Mouse (Mus musculus) limb, embryonic 14.5 days (tissue): ENCODE results near the gene Rabgap1l. TPM values are rescaled to one million over a fixed set of nuclear protein-coding genes. Genes with fewer than 3 reads are reported as not detected.

Experiments
- ATAC-seq: fragments of 200-750 bp; cut with Nextera tagmentation; 2 replicates; pipeline ENCODE4 v1.8.0; 2017; ENCODE audit warnings: low read depth, moderate number of reproducible peaks, moderate TSS enrichment; ENCODE audit not compliant: low FRiP score
- DNase-seq: peaks from one replicate; pipeline ENCODE4 v3.0.0-alpha.2; 2015; ENCODE audit warnings: low spot score
- H3K27ac ChIP-seq: fragments of 300-500 bp; sonication (generic); replicated peaks from 2 replicates; pipeline ENCODE4 v1.5.1; 2014; ENCODE audit warnings: low read depth, mild to moderate bottlenecking, low read length, moderate library complexity, mixed read lengths
- H3K27me3 ChIP-seq: fragments of 300-500 bp; sonication (generic); 2 replicates; pipeline ENCODE4 v1.6.1; 2014; ENCODE audit warnings: low read length, mixed read lengths; ENCODE audit not compliant: control insufficient read depth, insufficient read depth
- H3K36me3 ChIP-seq: fragments of 300-500 bp; sonication (generic); 2 replicates; pipeline ENCODE4 v1.6.1; 2014; ENCODE audit warnings: mild to moderate bottlenecking, low read length, moderate library complexity, mixed read lengths; ENCODE audit not compliant: control insufficient read depth, insufficient read depth
- H3K4me1 ChIP-seq: fragments of 300-500 bp; sonication (generic); 2 replicates; pipeline ENCODE4 v1.6.1; 2014; ENCODE audit warnings: antibody characterized with exemption, low read length, mixed read lengths; ENCODE audit not compliant: control insufficient read depth, insufficient read depth
- H3K4me2 ChIP-seq: fragments of 300-500 bp; sonication (generic); replicated peaks from 2 replicates; pipeline ENCODE4 v1.6.1; 2014; ENCODE audit warnings: low read depth, mild to moderate bottlenecking, low read length, moderate library complexity; ENCODE audit not compliant: severe bottlenecking
- H3K4me3 ChIP-seq: fragments of 300-500 bp; sonication (generic); replicated peaks from 2 replicates; pipeline ENCODE4 v1.5.1; 2014; ENCODE audit warnings: low read length
- H3K9ac ChIP-seq: fragments of 300-500 bp; sonication (generic); 2 replicates; pipeline ENCODE4 v1.6.1; 2014; ENCODE audit warnings: mild to moderate bottlenecking, low read depth, low read length, moderate library complexity; ENCODE audit not compliant: severe bottlenecking
- H3K9me3 ChIP-seq: fragments of 300-500 bp; sonication (generic); 2 replicates; pipeline ENCODE4 v1.6.1; 2016; ENCODE audit warnings: low read length; ENCODE audit not compliant: control insufficient read depth
- POLR2A ChIP-seq: fragments of 200-500 bp; IDR thresholded peaks from 2 replicates; pipeline ENCODE4 v1.8.0; 2012; ENCODE audit warnings: inconsistent platforms, mild to moderate bottlenecking, moderate library complexity, borderline replicate concordance; ENCODE audit not compliant: insufficient read depth, insufficient read length; ENCODE audit errors: extremely low read depth
- WGBS: fragments of 180-500 bp; shearing (Covaris S2); extraction: QIAGEN DNeasy Blood & Tissue Kit; methylation state at CpG from one replicate; pipeline ENCODE4 v1.1.7; 2014; 5-methylcytosine and 5-hydroxymethylcytosine counted together
- polyA plus RNA-seq, 2 experiments: library from polyadenylated mRNA; depleted of rRNA in 1 of 2; stranded (reverse) in 1 of 2; unstranded in 1 of 2; fragments of >200 nt; fragmentation: Nextera tagmentation in 1 of 2; extraction: Ambion mirVana in 1 of 2; gene quantifications; 2 replicates each; pipeline versions ENCODE4 v1.2.1 to v1.2.3; 2012 to 2014

The Rabgap1l gene
- polyA plus RNA-seq, 2 experiments: 13.3 to 19.3 TPM

GRCm38 (mm10) chr1:160261849-160262248, 531.2 kb downstream of the Rabgap1l start:
- WGBS: 67% methylated on average over 2 of the region's 2 CpGs
- ATAC-seq (no peak), DNase-seq (no peak)
- Histone ChIP-seq H3K4me1 (peaks cover 3% of the 10 kb centered on the region; the same call in 1 of the 2 replicates), H3K4me2 (no peak overlapping the region), H3K9me3 (no peaks in the 10 kb centered on the region), H3K27ac (no peak overlapping the region), H3K36me3 (no peaks in the 10 kb centered on the region), H3K9ac (no peak overlapping the region), H3K4me3 (no peak overlapping the region), H3K27me3 (no peaks in the 10 kb centered on the region)
- TF ChIP-seq POLR2A: no peak

GRCm38 (mm10) chr1:160260605-160261004, 532.4 kb downstream of the Rabgap1l start:
- no peak overlapping the region for H3K4me2 ChIP-seq
- H3K4me3 ChIP-seq: no peak overlapping the region
- H3K27me3 ChIP-seq: no peaks in the 10 kb centered on the region
- WGBS: 79% methylated on average over 4 of the region's 4 CpGs
- no peak overlapping the region for H3K9ac ChIP-seq
- H3K27ac ChIP-seq: no peak overlapping the region
- H3K36me3 ChIP-seq: no peaks in the 10 kb centered on the region
- no peak for TF ChIP-seq POLR2A
- peaks cover 3% of the 10 kb centered on the region; the same call in 1 of the 2 replicates for H3K4me1 ChIP-seq
- H3K9me3 ChIP-seq: no peaks in the 10 kb centered on the region
- DNase-seq (no peak), ATAC-seq (no peak)

- no peak for ATAC-seq
- no peaks in the 10 kb centered on the region for H3K27me3 ChIP-seq
- H3K36me3 ChIP-seq: no peaks in the 10 kb centered on the region
- peaks cover 3% of the 10 kb centered on the region; the same call in 1 of the 2 replicates for H3K4me1 ChIP-seq
- TF ChIP-seq POLR2A: no peak
- H3K4me3 ChIP-seq: no peak overlapping the region
- 41% methylated on average over 7 of the region's 7 CpGs for WGBS
- no peaks in the 10 kb centered on the region for H3K9me3 ChIP-seq
- peak; percentile 37 for DNase-seq
- no peak overlapping the region for H3K27ac ChIP-seq
- no peak overlapping the region for H3K4me2 ChIP-seq
- H3K9ac ChIP-seq: no peak overlapping the region
These were observed 533.1 kb downstream of the Rabgap1l start for GRCm38 (mm10) chr1:160259884-160260283.

- Histone ChIP-seq H3K27me3 (no peaks in the 10 kb centered on the region), H3K9ac (no peak overlapping the region), H3K36me3 (no peaks in the 10 kb centered on the region), H3K4me1 (0 out of 2 replicates have a peak, but pooled peaks cover 9% of the 10 kb centered on the region), H3K9me3 (no peaks in the 10 kb centered on the region), H3K4me3 (no peak overlapping the region), H3K27ac (no peak overlapping the region), H3K4me2 (no peak overlapping the region)
- no peak for TF ChIP-seq POLR2A
- WGBS: 84% methylated on average over 2 of the region's 2 CpGs
- no peak for ATAC-seq
- DNase-seq: no peak
These were observed 539.9 kb downstream of the Rabgap1l start for GRCm38 (mm10) chr1:160253108-160253507.

- Histone ChIP-seq H3K4me3 (no peak overlapping the region), H3K36me3 (no peaks in the 10 kb centered on the region), H3K9me3 (no peaks in the 10 kb centered on the region), H3K27ac (peak overlapping the region; percentile 16; the same call in 1 of the 2 replicates), H3K9ac (no peak overlapping the region), H3K4me2 (no peak overlapping the region), H3K4me1 (0 out of 2 replicates have a peak, but pooled peaks cover 9% of the 10 kb centered on the region), H3K27me3 (no peaks in the 10 kb centered on the region)
- WGBS: 58% methylated on average over 5 of the region's 5 CpGs
- ATAC-seq (no peak), DNase-seq (no peak)
- TF ChIP-seq POLR2A: no peak
These were observed 541.5 kb downstream of the Rabgap1l start for GRCm38 (mm10) chr1:160251388-160252007.
